Mouse (Mus musculus) stomach, postnatal 0 days (tissue): ENCODE measurements around the gene Dyrk1a.

Source experiments
- CTCF ChIP-seq: IDR thresholded peaks from 2 replicates; pipeline ENCODE4 v1.5.1; 2016; ENCODE audit warnings: antibody characterized with exemption, low read depth, mild to moderate bottlenecking, moderate library complexity
- EP300 ChIP-seq: optimal IDR thresholded peaks from 2 replicates; pipeline ENCODE3; 2016; ENCODE audit warnings: antibody characterized with exemption

DNA sequence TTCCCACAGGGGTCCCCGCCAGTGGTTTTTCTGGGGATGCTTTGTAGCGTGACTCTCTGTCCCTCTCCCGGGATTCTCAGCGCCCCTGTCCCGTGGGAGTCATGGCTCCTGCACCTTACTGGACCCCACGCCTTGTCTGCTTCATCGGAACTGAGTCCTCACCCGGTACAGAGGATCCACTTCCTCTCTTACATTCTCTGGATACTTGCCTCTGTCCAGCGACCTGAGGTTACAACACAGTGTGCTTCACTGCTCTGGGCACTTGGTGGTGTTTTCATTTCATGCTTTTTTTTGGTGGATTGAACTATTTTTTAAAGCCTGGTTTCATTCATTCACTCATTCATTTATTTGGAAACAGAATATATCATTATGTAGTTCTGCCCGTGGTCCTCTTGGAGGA, 20.0 kb upstream of the Dyrk1a start:
- TF ChIP-seq CTCF (no peak), EP300 (no peak)
